Mouse (Mus musculus): ENCODE results near the gene Adcy7.

Adcy7 gene

DNA sequence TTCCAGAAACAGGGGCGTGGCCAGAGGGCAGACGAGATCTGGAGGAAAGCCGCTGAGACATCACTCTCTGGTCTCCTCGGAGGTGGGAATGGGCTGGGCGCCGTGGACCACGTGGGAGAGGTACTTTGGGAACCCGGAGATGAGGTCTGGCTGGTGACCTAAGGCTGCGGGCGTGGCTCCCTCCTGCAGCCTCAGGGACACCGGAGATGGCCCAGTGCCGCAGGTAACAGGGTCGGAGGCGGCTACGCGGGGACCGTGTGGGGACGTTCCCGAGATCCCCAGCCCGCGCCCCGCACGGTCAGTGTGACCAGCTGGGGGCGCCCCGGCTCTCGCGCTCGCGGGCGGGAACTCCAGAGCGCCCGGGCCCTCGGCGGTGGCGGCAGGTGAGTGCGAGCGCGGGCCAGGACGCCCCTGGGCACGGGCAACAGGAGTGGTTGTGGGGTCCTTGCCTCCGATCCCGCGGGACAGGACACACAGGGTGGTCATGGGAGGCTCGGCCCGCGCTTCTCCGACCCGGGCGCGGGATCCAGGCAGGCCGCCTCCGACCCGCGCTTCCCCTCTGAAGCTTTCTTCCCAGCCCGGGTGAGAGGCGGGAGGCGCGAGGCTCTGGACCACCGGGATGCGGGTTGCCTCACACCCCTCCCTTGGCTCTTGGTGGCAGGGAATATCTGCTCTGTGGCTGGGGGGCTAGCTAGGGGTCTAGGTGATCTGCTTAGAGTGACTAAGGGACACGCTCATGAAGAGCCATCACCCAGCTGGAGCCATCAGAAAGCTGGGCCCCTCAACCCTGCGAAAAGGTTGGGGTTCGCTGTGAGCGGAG is at the start of gene Adcy7:
TSS of gene Adcy7 (plus strand) at position 173 of the 820 bp plus-strand sequence.
- DNase-seq (ENCODE audit: low spot score in 2 of 2), result peak in 1 of 2 experiments; percentile 44

DNA sequence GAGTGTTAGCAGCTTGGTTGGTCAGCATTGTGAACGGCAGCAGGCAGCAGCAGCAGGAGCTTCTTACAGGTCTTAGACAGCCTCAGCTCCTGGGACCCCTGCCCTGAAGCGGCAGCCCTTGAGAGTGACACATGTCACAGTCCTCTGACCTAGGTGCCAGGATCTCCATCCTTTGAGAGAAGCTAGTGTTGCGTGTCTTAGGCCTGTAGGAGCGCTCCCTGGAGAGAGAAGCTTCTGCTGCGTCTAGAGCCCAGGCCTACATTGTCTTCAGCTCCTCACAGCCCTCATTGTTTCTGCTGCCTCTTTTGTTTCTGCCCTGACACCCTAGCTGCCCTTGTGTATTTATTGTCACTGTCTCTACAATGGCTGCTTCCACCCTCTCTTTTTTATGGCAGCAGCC is 46.8 kb upstream of the Adcy7 start:
- no peak for DNase-seq (ENCODE audit: low spot score in 2 of 2)

DNA sequence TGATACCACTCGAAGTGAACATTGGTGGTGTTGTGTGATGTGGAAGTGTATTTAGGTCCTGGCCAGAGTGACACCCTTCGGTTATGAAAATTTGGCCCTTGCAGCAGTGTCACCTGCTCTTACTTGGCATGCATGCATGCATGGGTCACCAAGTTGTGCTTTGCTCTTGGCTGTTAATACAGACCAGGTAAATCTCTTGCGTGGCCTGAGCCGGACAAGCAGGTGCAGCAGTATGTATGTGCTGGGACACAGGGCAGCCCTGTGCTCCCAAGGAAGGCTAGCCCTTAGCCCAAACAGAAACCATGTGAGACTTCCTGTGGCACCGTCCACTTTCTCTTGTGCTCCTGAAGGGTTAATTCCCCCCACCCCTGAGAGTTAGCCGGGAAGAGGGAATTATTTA is 44.4 kb upstream of the Adcy7 start:
- DNase-seq (ENCODE audit: low spot score in 2 of 2), result no peak

DNA sequence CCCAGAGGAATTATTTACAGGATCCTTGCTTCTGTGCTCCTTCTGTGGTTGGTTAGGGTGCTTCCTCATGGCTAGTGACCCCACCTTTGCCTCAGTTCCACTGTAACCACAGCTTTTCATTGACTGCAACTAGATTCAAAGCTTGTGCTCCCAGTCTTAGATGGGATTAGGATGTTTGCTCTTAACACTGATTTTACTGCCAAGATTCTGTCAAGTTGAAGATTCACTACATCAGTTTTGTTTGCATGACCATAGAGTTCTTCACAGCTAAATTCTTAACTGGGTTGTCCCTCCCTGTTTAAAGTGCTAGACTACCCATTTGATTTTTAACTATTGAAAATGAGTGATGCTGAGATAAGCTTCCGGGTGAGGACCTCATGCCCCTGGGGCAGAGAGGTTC is 43.9 kb upstream of the Adcy7 start:
- no peak for DNase-seq (ENCODE audit: low spot score in 2 of 2)

DNA sequence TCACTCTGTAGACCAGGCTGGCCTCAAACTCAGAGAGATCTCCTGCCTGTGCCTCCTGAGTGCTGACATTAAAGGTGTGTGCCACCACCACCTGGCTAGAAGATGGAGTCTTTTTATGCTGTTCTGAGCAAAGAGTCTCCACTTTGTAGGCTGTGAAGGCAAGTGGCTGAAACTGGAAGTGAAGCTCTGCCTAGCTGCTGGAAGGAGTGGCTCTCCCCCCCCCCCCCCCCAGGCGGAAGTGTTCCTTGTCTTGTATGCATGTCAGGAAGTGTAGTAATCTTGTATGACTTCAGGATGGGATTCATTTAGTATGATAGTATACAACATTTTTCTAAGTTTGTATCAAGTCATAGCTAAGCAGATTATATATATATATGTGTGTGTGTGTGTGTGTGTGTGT is 43.4 kb upstream of the Adcy7 start:
- DNase-seq (ENCODE audit: low spot score in 2 of 2), result no peak

DNA sequence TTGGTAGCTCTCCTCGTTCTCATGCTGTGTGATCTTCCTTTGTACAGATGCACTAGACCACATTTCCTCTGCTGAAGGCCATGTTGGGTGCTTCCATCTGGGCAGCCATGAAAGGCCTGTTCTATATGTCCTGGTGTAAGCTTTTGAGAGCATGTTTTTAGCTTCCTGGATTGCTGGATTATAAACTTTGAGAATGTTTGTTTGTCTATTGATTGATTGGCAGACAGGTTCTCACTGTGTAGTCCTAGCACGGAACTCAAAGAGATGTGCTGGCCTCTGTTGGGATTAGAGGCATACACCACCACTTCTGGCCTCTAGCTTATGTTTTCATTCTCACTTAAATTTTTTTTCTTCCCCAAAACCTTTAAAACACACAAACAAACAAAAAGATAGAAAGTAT is 35.5 kb upstream of the Adcy7 start:
- DNase-seq (ENCODE audit: low spot score in 2 of 2), result no peak

DNA sequence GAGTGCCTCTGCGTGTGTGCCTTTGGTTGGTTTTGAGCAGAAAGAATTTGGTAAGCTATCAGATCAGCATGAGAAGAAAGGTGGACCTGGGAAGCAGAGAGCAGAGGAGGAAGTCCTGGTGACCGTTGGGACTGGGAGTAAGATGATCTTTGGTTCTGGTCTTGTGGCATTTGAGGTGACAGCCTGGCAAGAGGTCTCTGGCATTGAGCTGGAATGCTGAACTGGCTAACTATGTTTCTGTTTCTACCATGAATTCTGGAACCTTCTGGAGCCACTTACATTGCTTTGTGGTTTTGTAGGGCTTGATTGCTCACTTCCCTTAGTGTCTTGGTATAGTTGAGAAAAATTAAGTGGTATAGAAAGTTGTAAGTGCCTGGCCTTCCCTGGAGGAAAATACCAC is 34.6 kb upstream of the Adcy7 start:
- no peak for DNase-seq (ENCODE audit: low spot score in 2 of 2)

DNA sequence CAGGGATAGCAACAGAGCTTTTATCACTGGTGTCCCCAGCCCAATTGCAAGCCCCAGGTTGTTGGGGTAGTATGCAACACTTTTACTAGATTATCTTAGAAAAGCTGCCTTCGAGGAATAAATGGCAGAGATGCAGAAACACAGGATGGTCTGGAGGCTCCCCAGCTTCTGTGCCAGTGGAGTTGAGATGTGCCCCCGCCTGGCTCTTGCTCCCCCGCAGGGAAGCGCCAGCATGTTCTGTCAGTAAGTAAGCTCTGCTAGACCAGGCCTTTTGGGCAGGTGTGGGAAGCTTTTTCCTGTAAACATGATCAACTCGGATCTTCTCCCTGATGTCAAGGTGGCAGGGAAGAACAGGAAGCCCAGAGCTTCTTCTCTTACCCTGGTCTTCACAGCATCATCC is 32.9 kb upstream of the Adcy7 start:
- no peak for DNase-seq (ENCODE audit: low spot score in 2 of 2)

DNA sequence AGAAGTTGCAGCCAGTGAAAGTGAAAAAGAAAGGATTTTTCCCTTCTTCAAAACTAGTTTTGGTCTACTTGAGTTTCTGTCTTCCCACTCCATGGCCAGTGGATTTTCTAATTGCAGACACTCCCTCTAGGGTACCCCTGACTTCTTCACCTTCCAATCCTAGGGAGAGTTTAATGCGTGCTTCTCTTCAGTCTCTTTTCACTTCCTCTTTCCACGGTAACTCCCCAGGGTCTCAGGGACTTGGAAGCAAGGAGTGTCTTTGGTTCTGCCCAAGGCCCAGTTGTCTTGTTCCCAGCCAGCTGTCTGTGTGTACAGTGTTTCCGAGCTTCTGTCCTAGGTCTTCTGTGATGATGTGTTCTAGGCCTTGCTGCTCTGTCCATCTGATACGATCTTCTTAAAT is 30.3 kb upstream of the Adcy7 start:
- DNase-seq (ENCODE audit: low spot score in 2 of 2), result no peak

DNA sequence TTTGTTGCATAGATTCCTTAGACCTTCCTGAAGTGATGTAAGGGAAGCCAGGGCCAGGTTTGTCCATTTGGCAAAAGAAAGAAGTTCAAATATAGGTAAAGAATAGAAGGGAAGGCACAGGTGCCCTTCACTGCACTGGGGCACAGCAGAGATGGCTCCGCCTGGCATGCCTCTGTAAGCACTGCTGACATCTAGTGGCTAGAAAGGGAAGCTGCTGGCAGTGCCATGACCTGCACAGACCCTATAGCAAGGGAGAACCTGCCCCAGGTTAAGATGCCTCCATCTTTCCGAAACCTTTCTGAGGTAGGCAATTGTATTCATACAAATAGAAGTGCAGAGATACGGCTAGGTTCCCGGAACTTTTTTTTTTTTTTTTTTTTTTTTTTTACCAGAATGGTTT is 27.9 kb upstream of the Adcy7 start:
- no peak for DNase-seq (ENCODE audit: low spot score in 2 of 2)

DNA sequence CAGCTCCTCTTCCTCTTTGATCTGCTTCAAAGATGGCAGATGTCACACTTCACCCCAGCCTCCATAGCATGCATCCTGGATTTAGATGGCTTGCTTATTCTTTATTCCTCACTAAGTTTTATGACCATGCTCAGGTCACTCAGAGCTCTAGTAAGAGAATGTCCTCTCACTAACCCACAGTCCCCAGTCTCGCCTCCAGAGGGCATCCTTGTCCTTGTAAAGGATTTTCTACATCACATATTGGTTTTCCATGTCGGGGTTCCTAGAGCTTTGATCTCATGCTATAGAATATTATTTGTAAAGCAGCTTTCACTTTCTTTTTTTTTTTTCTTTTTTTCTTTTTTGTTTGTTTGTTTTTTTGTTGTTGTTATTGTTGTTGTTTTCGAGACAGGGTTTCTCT is 19.4 kb upstream of the Adcy7 start:
- peak in 1 of 2 experiments; percentile 72 for DNase-seq (ENCODE audit: low spot score in 2 of 2)

DNA sequence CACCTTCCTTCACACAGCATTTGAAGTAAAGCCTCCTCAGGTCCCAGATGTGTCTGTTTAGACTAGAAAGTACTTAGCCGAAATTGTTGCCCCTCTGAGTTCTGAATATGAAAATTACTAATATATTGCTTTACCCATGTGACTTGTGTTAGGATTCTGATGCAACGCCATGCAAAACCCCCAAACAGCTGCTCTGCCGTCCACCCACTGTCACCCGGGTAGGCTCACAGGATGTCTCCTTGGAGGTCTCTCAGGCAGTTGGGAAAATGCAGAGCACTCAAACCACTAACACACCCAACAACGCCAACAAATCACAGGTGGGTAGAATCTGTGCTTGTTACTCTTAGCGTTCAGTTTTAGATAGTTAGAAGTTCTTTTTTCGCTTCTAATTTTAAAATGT is 17.2 kb upstream of the Adcy7 start:
- no peak for DNase-seq (ENCODE audit: low spot score in 2 of 2)

DNA sequence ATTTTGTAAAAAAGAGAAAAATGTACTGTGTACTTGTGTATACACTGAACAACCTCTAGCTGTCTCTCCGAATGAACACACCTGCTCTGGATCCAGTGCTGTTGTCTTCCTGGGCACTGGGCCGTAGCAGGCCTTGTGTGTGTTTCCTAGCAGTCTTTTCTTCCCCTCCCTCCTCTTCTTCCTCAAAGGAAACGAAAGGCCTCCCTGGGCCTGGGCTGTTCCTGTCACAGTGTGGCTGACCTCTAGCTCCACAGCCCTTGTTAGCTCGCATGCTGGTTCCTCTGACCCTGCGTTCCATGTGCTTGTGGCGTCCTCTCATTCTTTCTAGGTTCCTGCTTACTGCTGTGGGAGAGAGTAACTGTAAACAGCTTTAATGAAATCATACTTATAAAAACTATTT is 14.2 kb upstream of the Adcy7 start:
- DNase-seq (ENCODE audit: low spot score in 2 of 2), result no peak

DNA sequence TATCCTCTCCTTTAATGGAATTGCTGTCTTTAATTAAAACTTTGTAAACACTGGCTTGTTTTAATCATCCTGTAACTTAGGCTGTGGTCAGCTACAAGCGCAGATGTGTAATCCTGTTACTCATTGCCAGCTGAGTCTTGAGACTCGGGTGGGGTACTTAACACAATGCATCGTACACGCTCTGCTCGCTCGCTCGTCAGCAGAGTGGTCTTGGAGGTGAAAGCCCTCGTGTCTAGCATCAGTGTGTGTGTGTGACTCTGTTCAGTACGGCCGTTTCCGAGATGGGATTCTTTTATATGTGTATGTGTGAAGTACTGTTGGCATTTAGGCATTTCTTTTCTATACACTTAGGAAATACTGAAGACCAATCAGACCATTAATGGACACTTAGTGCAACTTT is 13.7 kb upstream of the Adcy7 start:
- DNase-seq (ENCODE audit: low spot score in 2 of 2), result no peak

DNA sequence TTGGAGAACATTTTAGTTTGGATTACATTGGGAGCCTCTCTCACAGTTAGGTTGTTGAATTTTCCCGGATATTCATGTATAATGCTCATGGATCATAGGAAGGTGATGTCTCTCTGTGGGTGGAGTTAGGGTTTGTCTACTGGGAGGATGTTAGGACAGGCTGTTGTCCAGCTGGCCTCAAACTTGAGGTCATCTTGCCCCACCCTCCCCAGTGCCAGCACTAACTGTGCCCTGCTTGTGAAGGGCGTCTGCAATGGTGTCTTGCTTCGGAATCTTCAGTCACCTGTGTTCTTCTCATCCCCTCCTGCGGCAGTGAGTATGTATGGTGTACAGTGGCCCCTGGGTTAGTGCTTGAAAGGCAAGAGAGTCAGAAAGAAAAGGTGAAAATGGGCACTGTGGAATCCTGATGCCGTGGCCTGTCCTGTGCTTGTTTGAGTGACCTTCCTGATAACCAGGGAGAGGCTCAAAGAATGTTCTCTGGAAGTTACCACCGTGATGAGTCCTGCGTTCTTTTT is 11.7 kb upstream of the Adcy7 start:
- no peak for DNase-seq (ENCODE audit: low spot score in 2 of 2)

DNA sequence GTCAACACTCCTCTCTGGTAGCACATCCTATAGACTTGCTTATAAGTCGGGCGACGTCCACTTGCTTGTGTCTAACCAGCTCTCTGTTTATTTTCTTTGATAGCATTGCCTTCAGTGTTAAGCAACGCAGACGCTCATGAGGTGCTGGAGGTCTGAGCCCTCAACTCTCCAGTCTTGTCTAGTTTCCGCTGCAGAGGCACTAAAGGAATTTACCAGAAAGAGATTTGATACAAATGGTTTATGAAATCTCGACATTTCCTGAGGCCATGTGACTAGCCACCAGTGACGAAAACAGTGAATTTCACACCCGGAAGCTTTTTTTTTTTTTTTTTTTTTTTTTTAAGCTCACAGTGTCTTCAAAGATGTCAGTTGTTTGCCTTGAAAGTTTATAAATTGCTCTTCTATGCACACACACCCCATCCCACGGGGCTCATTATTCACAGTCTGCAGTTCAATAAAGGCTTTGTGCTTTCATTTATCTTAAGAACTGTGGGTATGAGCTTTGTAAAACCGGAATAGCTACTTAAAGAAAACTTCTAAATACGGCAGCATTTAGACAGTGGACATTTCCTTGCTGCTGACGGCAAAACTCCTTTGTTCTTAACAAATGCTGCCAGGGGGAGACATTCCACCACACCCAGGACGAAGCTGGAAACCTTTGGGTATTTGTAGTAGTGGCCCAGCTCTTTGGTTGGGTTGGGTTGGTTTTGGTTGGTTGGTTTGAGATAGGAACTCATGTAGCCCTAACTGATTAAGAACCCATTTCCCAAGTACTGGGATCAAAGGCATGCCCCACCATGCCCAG is 9.2 kb upstream of the Adcy7 start:
- no peak for DNase-seq (ENCODE audit: low spot score in 2 of 2)

DNA sequence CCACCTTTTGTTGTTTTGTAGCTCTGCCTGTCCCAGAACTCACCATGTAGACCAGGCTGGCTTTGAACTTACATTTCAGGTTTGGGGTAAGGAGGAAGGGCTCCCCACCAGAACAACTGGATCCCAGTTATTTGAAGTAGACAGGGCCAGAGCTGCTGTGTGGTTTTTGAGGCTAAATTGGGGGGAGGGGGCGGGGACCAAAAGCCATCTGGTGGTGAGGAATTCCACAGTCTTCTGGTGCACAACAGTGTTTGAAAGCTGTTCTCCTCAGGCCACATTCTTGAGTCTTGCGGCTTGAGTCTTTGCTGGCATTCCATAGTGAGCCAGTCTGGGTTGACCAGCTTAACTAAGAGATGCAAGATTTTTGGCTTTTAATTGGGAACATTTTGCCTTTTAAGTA is 6.7 kb upstream of the Adcy7 start:
- no peak for DNase-seq (ENCODE audit: low spot score in 2 of 2)

DNA sequence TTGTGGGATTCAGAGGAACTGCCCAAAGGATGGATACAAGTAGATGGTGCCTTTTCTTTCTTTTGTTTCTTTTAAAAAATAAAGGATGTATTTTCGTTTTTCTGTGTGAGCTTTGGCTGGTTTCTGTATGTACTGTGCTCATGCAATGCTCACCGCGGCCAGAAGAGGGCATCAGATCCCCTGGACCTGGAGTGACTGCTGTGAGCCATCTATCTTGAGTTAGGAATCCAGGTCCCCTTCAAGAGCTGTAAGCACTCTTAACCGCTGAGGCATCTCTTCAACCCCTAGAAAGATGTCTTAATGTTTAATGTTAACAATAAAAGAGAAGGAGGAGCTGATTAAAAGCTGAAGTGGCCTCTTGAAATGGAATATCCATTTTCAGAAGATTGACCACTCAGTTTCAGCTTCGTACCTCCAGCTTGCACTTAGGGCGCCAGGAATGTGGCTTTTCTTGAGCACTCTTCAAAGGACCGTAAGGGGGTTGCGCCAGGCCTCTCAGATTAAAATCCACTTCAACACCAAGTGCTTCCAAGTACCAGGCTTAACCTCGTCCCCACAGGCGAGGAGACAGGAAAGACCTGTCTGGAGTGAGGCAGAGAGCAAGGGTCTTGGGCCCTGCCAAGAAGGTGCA is 5.9 kb upstream of the Adcy7 start:
- peak; percentile 64 to 83 for DNase-seq (ENCODE audit: low spot score in 2 of 2)

DNA sequence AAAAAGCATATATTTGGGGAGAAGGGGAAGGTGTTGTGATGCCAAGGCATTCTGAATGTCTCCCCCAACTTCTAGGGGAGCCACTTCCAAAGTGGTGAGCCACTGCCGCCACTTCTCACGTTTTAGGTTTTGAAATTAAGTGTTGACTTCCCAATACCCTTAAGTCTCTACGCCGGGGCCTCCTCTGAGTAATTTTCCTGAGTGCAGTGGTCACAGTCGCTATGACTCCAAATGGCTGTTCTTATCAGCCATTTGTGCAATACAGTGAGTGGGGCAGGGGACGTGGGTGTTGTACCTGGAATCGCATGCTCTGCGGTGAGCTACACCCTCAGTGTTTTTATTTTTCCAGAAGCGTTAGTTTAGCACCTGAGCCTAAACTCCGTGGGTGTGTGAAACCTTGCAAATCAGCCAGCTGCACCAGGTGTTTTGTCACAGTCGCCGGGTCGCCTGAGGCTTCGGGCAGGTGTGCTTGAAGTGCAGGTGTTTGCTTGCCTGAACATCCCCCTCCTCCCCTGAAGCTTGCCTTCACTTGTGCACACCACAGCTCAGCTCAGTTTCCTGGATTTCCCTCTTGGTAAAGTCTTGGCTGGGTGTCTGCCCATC is 5.3 kb upstream of the Adcy7 start:
- DNase-seq (ENCODE audit: low spot score in 2 of 2), result no peak

DNA sequence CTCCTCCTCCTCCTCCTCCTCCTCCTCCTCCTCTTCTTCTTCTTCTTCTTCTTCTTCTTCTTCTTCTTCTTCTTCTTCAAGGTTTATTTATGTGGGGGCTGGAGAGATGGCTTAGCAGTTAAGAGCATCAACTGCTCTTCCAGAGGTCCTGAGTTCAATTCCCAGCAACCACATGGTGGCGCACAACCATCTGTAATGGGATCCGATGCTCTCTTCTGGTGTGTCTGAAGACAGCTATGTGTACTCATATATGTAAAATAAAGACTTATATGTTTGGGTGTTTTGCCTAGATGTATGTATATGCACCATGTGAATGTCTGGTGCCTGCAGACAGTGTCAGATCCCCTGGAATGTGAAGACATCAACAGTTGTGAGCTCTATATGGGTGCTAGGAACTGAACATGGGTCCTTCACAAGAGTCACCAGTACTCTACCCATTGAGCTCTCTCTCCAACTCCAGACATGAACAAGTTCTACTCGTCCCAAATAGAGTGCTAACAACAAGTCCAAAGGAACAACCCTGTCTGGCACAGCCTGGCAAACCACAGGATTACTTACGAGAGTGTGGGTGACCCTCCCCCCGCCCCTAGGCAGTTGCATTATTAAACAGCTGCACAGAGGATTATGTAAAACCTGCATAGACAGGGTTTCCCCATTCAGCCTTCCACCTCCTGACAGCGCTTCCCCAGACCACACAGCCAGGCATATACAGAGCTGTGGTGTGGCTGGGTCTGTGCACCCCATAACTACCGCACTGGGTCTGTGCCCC is 2.9 kb upstream of the Adcy7 start:
- no peak for DNase-seq (ENCODE audit: low spot score in 2 of 2)

DNA sequence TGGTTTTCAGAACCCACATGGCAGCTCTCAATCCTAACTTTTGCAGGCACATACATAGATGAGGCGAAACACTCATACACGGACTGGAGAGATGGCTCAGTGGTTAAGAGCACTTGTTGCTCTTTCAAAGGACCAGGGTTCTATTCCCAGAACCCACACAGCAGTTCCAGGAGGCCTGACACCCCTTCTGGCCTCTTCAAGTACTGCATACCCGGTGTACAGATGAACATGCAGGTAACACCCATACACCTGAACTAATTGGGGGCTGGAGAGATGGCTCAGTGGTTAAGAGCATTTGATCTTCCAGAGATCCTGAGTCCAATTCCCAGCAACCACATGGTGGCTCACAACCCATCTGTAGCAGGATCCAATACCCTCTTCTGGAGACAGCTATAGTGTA is 2.1 kb upstream of the Adcy7 start:
- no peak for DNase-seq (ENCODE audit: low spot score in 2 of 2)
